Mouse (Mus musculus): ENCODE results near the gene Gm47969. TPM values are rescaled to one million over a fixed set of nuclear protein-coding genes. Genes with fewer than 3 reads are reported as not detected.

The Gm47969 gene
- total and polyA plus RNA-seq, 3 experiments, result not detected

DNA sequence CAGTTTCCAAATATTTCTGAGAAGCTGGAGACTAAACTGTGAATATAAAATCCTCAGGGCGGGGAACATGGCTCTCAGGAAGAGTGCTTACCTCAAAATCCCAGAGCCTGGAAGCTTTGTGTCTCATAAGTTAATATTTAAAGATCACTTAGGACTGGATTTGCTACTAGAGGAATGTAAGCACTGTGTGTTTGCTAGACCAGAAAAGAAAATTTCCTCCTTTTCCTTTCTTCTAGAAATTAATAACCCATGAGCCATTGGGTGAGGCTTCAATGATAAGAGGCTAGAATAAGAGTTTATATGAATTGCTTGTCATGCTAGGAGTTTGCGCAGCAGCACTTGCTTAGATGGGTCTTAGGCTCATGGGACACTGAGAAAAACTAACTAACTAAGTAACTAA lies 40.1 kb downstream of the Gm47969 start:
- no peaks in the 10 kb centered on the region for H3K4me1 ChIP-seq (ENCODE audit: control insufficient read depth in 1 of 2, insufficient read depth in 2 of 2, low read length in 2 of 2)
- H3K4me3 ChIP-seq (ENCODE audit: control insufficient read depth in 1 of 2, insufficient read depth in 1 of 2, low read depth in 2 of 2, low read length in 2 of 2), result no peak overlapping the region
- no peaks in the 10 kb centered on the region for H3K9me3 ChIP-seq (replicated peaks; ENCODE audit: insufficient read depth, low read length)
- no peaks in the 10 kb centered on the region for H3K36me3 ChIP-seq (ENCODE audit: control insufficient read depth in 1 of 2, insufficient read depth in 2 of 2, low read length in 2 of 2)
- H3K9ac ChIP-seq (ENCODE audit: control insufficient read depth, low read depth, low read length, poor library complexity, severe bottlenecking), result no peak overlapping the region
- H3K79me2 ChIP-seq (ENCODE audit: control insufficient read depth, insufficient read depth, low read length, poor library complexity), result no peaks in the 10 kb centered on the region
- no peak for DNase-seq (ENCODE audit: low read depth, low spot score)
- TF ChIP-seq E2F4 (IDR thresholded peaks at IDR 0.05; ENCODE audit: borderline replicate concordance, low read depth, low read length) (no peak), CHD2 (IDR thresholded peaks at IDR 0.05; ENCODE audit: low read length) (no peak), ETS1 (IDR thresholded peaks at IDR 0.05; ENCODE audit: low read depth, low read length) (no peak), KAT2A (conservative IDR thresholded peaks at IDR 0.05; ENCODE audit: low read depth, low read length) (no peak), TBP (IDR thresholded peaks at IDR 0.05; ENCODE audit: low read depth, low read length) (no peak), ZNF384 (IDR thresholded peaks at IDR 0.05; ENCODE audit: low read depth, low read length) (no peak), USF1 (IDR thresholded peaks at IDR 0.05; ENCODE audit: low read depth, low read length) (no peak), BHLHE40 (IDR thresholded peaks at IDR 0.05; ENCODE audit: borderline replicate concordance, low read depth, low read length) (no peak), MXI1 (IDR thresholded peaks at IDR 0.05; ENCODE audit: low read depth, low read length) (no peak), NELFE (IDR thresholded peaks at IDR 0.05; ENCODE audit: low read depth, low read length) (no peak), RCOR1 (IDR thresholded peaks at IDR 0.05; ENCODE audit: low read depth, low read length) (no peak)
- no peak overlapping the region for H3K27ac ChIP-seq (ENCODE audit: control insufficient read depth, low read depth, low read length)
- no peaks in the 10 kb centered on the region for H3K27me3 ChIP-seq (ENCODE audit: control insufficient read depth in 1 of 2, insufficient read depth in 2 of 2, low read length in 2 of 2)

DNA sequence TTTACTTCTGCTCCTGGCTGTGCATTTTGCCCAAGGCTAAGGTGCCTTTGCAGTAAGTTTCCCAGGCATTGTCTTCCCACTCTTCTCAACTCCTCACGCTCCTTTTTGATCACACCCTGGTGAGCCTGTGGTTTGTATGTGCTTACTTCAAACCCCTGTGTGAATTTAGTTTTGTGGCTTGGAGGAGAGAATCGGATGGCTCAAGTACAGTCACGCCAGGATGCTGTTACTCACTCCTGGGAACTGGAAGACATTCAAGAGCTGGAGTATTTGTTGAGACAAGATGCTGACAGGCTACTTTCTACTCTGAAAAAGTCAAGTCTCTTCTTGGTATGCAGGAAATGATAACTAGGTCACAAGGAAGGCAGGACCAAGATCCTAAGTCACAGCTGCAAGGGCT lies 46.5 kb downstream of the Gm47969 start:
- Histone ChIP-seq H3K9me3 (replicated peaks; ENCODE audit: insufficient read depth, low read length) (no peaks in the 10 kb centered on the region), H3K79me2 (ENCODE audit: control insufficient read depth, insufficient read depth, low read length, poor library complexity) (no peaks in the 10 kb centered on the region), H3K4me1 (ENCODE audit: control insufficient read depth in 1 of 2, insufficient read depth in 2 of 2, low read length in 2 of 2) (no peaks in the 10 kb centered on the region), H3K27ac (ENCODE audit: control insufficient read depth, low read depth, low read length) (no peak overlapping the region), H3K27me3 (ENCODE audit: control insufficient read depth in 1 of 2, insufficient read depth in 2 of 2, low read length in 2 of 2) (no peaks in the 10 kb centered on the region), H3K36me3 (ENCODE audit: control insufficient read depth in 1 of 2, insufficient read depth in 2 of 2, low read length in 2 of 2) (no peaks in the 10 kb centered on the region), H3K9ac (ENCODE audit: control insufficient read depth, low read depth, low read length, poor library complexity, severe bottlenecking) (no peak overlapping the region), H3K4me3 (ENCODE audit: control insufficient read depth in 1 of 2, insufficient read depth in 1 of 2, low read depth in 2 of 2, low read length in 2 of 2) (no peak overlapping the region)
- no peak for DNase-seq (ENCODE audit: low read depth, low spot score)
- no peak for TF ChIP-seq KAT2A (conservative IDR thresholded peaks at IDR 0.05; ENCODE audit: low read depth, low read length)
- TF ChIP-seq POLR2AphosphoS2 (IDR thresholded peaks at IDR 0.05; ENCODE audit: low read length), result no peak
- TF ChIP-seq JUND (IDR thresholded peaks at IDR 0.05; ENCODE audit: low read depth, low read length), result no peak
- TF ChIP-seq POLR2A (IDR thresholded peaks at IDR 0.05; ENCODE audit: control insufficient read depth in 1 of 2, insufficient read depth in 1 of 2, low read depth in 1 of 2, low read length in 2 of 2, poor library complexity in 1 of 2), result no peak
- TF ChIP-seq RCOR1 (IDR thresholded peaks at IDR 0.05; ENCODE audit: low read depth, low read length), result no peak
- no peak for TF ChIP-seq TCF12 (IDR thresholded peaks at IDR 0.05; ENCODE audit: low read depth, low read length)
- no peak for TF ChIP-seq USF2 (IDR thresholded peaks at IDR 0.05; ENCODE audit: borderline replicate concordance in 1 of 2, insufficient read depth in 1 of 2, low read depth in 1 of 2, low read length in 2 of 2)
- no peak for TF ChIP-seq ZMIZ1 (IDR thresholded peaks at IDR 0.05; ENCODE audit: low read depth, low read length)
- TF ChIP-seq ZKSCAN1 (IDR thresholded peaks at IDR 0.05; ENCODE audit: low read depth, low read length), result no peak

Other genes starting within 250 kb of the Gm47969 start
- gene Agfg1, start 205.4 kb upstream of the Gm47969 start, total RNA-seq (2012; rRNA removed), result 34.1 and 38.2 TPM in 2 replicates
- 10 to 100 TPM in 1 of 2 experiments, not detected in 1; 58.6 TPM for gene Agfg1, start 205.4 kb upstream of the Gm47969 start, polyA plus RNA-seq (2012; ENCODE audit: insufficient read depth in 1 of 2, insufficient read length in 2 of 2, low read depth in 1 of 2, low replicate concordance in 2 of 2, missing spikeins in 1 of 2)
- gene A030005L19Rik, start 131.6 kb upstream of the Gm47969 start, total RNA-seq (2012; rRNA removed), result 0.15 TPM in 1 of 2 replicates, not detected in the other
- under 1 TPM in 1 of 2 experiments, not detected in 1; 0.26 TPM for gene A030005L19Rik, start 131.6 kb upstream of the Gm47969 start, polyA plus RNA-seq (2012; ENCODE audit: insufficient read depth in 1 of 2, insufficient read length in 2 of 2, low read depth in 1 of 2, low replicate concordance in 2 of 2, missing spikeins in 1 of 2)
- gene A030014E15Rik, start 120.0 kb upstream of the Gm47969 start, total RNA-seq (2012; rRNA removed), result not detected in 2 replicates
- not detected for gene A030014E15Rik, start 120.0 kb upstream of the Gm47969 start, polyA plus RNA-seq (2012; ENCODE audit: insufficient read depth in 1 of 2, insufficient read length in 2 of 2, low read depth in 1 of 2, low replicate concordance in 2 of 2, missing spikeins in 1 of 2)
- gene Gm6217, start 113.5 kb upstream of the Gm47969 start, total RNA-seq (2012; rRNA removed), result not detected in 2 replicates
- not detected for gene Gm6217, start 113.5 kb upstream of the Gm47969 start, polyA plus RNA-seq (2012; ENCODE audit: insufficient read depth in 1 of 2, insufficient read length in 2 of 2, low read depth in 1 of 2, low replicate concordance in 2 of 2, missing spikeins in 1 of 2)
- gene A030003K21Rik, start 101.5 kb upstream of the Gm47969 start, total RNA-seq (2012; rRNA removed), result not detected in 2 replicates
- gene A030003K21Rik, start 101.5 kb upstream of the Gm47969 start, polyA plus RNA-seq (2012; ENCODE audit: insufficient read depth in 1 of 2, insufficient read length in 2 of 2, low read depth in 1 of 2, low replicate concordance in 2 of 2, missing spikeins in 1 of 2), result not detected
- not detected in 2 replicates for gene Gm7544, start 88.9 kb upstream of the Gm47969 start, total RNA-seq (2012; rRNA removed)
- gene Gm7544, start 88.9 kb upstream of the Gm47969 start, polyA plus RNA-seq (2012; ENCODE audit: insufficient read depth in 1 of 2, insufficient read length in 2 of 2, low read depth in 1 of 2, low replicate concordance in 2 of 2, missing spikeins in 1 of 2), result not detected
- not detected in 2 replicates for gene Gm47955, start 84.6 kb upstream of the Gm47969 start, total RNA-seq (2012; rRNA removed)
- gene Gm47955, start 84.6 kb upstream of the Gm47969 start, polyA plus RNA-seq (2012; ENCODE audit: insufficient read depth in 1 of 2, insufficient read length in 2 of 2, low read depth in 1 of 2, low replicate concordance in 2 of 2, missing spikeins in 1 of 2), result not detected
- gene Gm47959, start 44.4 kb upstream of the Gm47969 start, total RNA-seq (2012; rRNA removed), result not detected in 2 replicates
- gene Gm47959, start 44.4 kb upstream of the Gm47969 start, polyA plus RNA-seq (2012; ENCODE audit: insufficient read depth in 1 of 2, insufficient read length in 2 of 2, low read depth in 1 of 2, low replicate concordance in 2 of 2, missing spikeins in 1 of 2), result not detected
- gene Slc19a3, start 6.5 kb upstream of the Gm47969 start, total RNA-seq (2012; rRNA removed), result not detected in 2 replicates
- gene Slc19a3, start 6.5 kb upstream of the Gm47969 start, polyA plus RNA-seq (2012; ENCODE audit: insufficient read depth in 1 of 2, insufficient read length in 2 of 2, low read depth in 1 of 2, low replicate concordance in 2 of 2, missing spikeins in 1 of 2), result not detected
- gene Krtap28-10, start 2.5 kb upstream of the Gm47969 start, total RNA-seq (2012; rRNA removed), result not detected in 2 replicates
- not detected for gene Krtap28-10, start 2.5 kb upstream of the Gm47969 start, polyA plus RNA-seq (2012; ENCODE audit: insufficient read depth in 1 of 2, insufficient read length in 2 of 2, low read depth in 1 of 2, low replicate concordance in 2 of 2, missing spikeins in 1 of 2)
- gene A030005K14Rik, start 14.4 kb downstream of the Gm47969 start, total RNA-seq (2012; rRNA removed), result not detected in 2 replicates
- gene A030005K14Rik, start 14.4 kb downstream of the Gm47969 start, polyA plus RNA-seq (2012; ENCODE audit: insufficient read depth in 1 of 2, insufficient read length in 2 of 2, low read depth in 1 of 2, low replicate concordance in 2 of 2, missing spikeins in 1 of 2), result not detected
- not detected in 2 replicates for gene Krtap28-13, start 16.0 kb downstream of the Gm47969 start, total RNA-seq (2012; rRNA removed)
- gene Krtap28-13, start 16.0 kb downstream of the Gm47969 start, polyA plus RNA-seq (2012; ENCODE audit: insufficient read depth in 1 of 2, insufficient read length in 2 of 2, low read depth in 1 of 2, low replicate concordance in 2 of 2, missing spikeins in 1 of 2), result not detected
- gene Ccl20, start 71.8 kb downstream of the Gm47969 start, total RNA-seq (2012; rRNA removed), result not detected in 2 replicates
- gene Ccl20, start 71.8 kb downstream of the Gm47969 start, polyA plus RNA-seq (2012; ENCODE audit: insufficient read depth in 1 of 2, insufficient read length in 2 of 2, low read depth in 1 of 2, low replicate concordance in 2 of 2, missing spikeins in 1 of 2), result not detected
- gene Daw1, start 114.8 kb downstream of the Gm47969 start, total RNA-seq (2012; rRNA removed), result not detected in 2 replicates
- not detected for gene Daw1, start 114.8 kb downstream of the Gm47969 start, polyA plus RNA-seq (2012; ENCODE audit: insufficient read depth in 1 of 2, insufficient read length in 2 of 2, low read depth in 1 of 2, low replicate concordance in 2 of 2, missing spikeins in 1 of 2)